Mouse (Mus musculus) megakaryocyte, embryonic 14.5 days (primary cell): ENCODE results near the gene Shank2.

Experiments
- FLI1 ChIP-seq: IDR thresholded peaks from 2 replicates; pipeline ENCODE4 v1.6.1; 2012; ENCODE audit warnings: low read length, inconsistent platforms, mixed read lengths
- GATA1 ChIP-seq: IDR thresholded peaks from 3 replicates; pipeline ENCODE4 v1.6.1; 2012; ENCODE audit warnings: mixed read lengths, low read length, inconsistent platforms, borderline replicate concordance

GRCm38 (mm10) chr7:144373059-144373458, 371.3 kb downstream of the Shank2 start:
- TF ChIP-seq GATA1 (no peak), FLI1 (no peak)
